Mouse (Mus musculus) neural tube, embryonic 14.5 days (tissue): ENCODE measurements around the gene Myh10. TPM values are rescaled to one million over a fixed set of nuclear protein-coding genes. Genes with fewer than 3 reads are reported as not detected.

Experiments used
- ATAC-seq: fragments of 200-750 bp; cut with Nextera tagmentation; 2 replicates; pipeline ENCODE4 v1.8.0; 2017; ENCODE audit warnings: low read depth, mild to moderate bottlenecking, moderate TSS enrichment, moderate library complexity
- H3K27ac ChIP-seq: fragments of 300-500 bp; sonication (generic); 2 replicates; pipeline ENCODE4 v1.5.1; 2014; ENCODE audit warnings: low read depth, mild to moderate bottlenecking, control low read depth, low read length, moderate library complexity, mixed read lengths
- H3K27me3 ChIP-seq: fragments of 300-500 bp; sonication (generic); 2 replicates; pipeline ENCODE4 v1.6.1; 2014; ENCODE audit warnings: low read length; ENCODE audit not compliant: control insufficient read depth, insufficient read depth
- H3K36me3 ChIP-seq: fragments of 300-500 bp; sonication (generic); 2 replicates; pipeline ENCODE4 v1.6.1; 2014; ENCODE audit warnings: low read length, mixed read lengths; ENCODE audit not compliant: control insufficient read depth, insufficient read depth
- H3K4me1 ChIP-seq: fragments of 300-500 bp; sonication (generic); 2 replicates; pipeline ENCODE4 v1.6.1; 2014; ENCODE audit warnings: low read length; ENCODE audit not compliant: control insufficient read depth, insufficient read depth
- H3K4me2 ChIP-seq: fragments of 300-500 bp; sonication (generic); 2 replicates; pipeline ENCODE4 v1.6.1; 2014; ENCODE audit warnings: mild to moderate bottlenecking, low read depth, low read length, control low read depth
- H3K4me3 ChIP-seq: fragments of 300-500 bp; sonication (generic); 2 replicates; pipeline ENCODE4 v1.5.1; 2014; ENCODE audit warnings: low read depth, low read length, control low read depth, mixed read lengths
- H3K9ac ChIP-seq: fragments of 300-500 bp; sonication (generic); replicated peaks from 2 replicates; pipeline ENCODE4 v1.6.1; 2014; ENCODE audit warnings: low read depth, mild to moderate bottlenecking, control low read depth, low read length, mixed read lengths
- H3K9me3 ChIP-seq: fragments of 300-500 bp; sonication (generic); 2 replicates; pipeline ENCODE4 v1.6.1; 2016; ENCODE audit warnings: low read length; ENCODE audit not compliant: control insufficient read depth
- WGBS: fragments of 180-500 bp; shearing (Covaris S2); extraction: QIAGEN DNeasy Blood & Tissue Kit; methylation state at CpG from one replicate; pipeline ENCODE4 v1.1.7; 2014; 5-methylcytosine and 5-hydroxymethylcytosine counted together
- polyA plus RNA-seq: library from polyadenylated mRNA; unstranded; fragments of >200 nt; fragmentation: Nextera tagmentation; extraction: Ambion mirVana; gene quantifications from 2 replicates; pipeline ENCODE4 v1.2.1, GENCODE M21; 2014

The Myh10 gene
- polyA plus RNA-seq, 1 experiment from 2014 or later, result 92.2 TPM

DNA sequence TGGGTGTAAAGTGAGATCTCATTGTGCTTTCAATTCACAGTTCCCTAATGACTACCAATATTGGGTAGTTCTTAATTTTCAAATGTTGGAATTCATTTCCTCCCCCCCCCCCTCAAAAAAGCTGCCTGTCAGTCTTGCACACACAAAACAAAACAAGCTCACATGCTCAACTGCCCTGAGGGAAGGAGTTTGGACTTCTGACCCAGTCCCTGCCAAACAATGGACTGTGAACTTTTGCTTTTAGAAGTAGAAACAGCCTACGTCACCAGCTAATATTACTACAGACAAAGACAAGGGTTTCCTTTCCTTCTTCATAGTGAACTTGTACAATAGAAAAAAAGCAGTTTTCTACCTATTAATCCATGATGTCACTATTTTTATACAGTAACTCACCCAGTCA lies 2.1 kb upstream of the Myh10 start:
- H3K9ac ChIP-seq, result no peak overlapping the region
- no peak overlapping the region for H3K4me3 ChIP-seq
- H3K27me3 ChIP-seq, result no peaks in the 10 kb centered on the region
- no peaks in the 10 kb centered on the region for H3K36me3 ChIP-seq
- 85% methylated on average over 1 of the region's 1 CpGs for WGBS
- H3K9me3 ChIP-seq, result no peaks in the 10 kb centered on the region
- no peak for ATAC-seq
- H3K27ac ChIP-seq, result no peak overlapping the region
- H3K4me2 ChIP-seq, result no peak overlapping the region
- peaks cover 4% of the 10 kb centered on the region for H3K4me1 ChIP-seq

DNA sequence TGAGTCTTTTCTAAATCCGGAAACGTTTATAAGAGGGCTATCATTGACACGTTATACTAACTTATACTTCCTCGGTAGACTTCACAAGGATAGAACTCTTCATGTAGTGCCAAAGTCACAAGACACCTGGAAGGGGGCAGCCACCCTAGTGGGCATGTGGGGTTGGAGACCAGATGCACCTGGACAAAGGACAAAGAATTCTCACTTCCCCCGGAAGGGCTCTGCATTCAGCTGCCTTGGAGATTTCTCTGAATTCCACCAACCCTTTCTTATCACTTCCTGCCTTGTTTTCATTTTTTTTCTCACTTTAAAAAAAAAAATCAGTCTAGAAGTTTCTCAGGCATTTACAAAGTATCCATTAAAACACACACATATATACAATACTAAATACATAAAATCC lies 894 bp upstream of the Myh10 start:
- Histone ChIP-seq H3K36me3 (no peaks in the 10 kb centered on the region), H3K9ac (no peak overlapping the region), H3K27ac (no peak overlapping the region), H3K27me3 (no peaks in the 10 kb centered on the region), H3K4me3 (no peak overlapping the region; the same call in 1 of the 2 replicates), H3K9me3 (no peaks in the 10 kb centered on the region), H3K4me2 (no peak overlapping the region), H3K4me1 (peaks cover 11% of the 10 kb centered on the region)
- WGBS, result 74% methylated on average over 5 of the region's 5 CpGs
- no peak for ATAC-seq

DNA sequence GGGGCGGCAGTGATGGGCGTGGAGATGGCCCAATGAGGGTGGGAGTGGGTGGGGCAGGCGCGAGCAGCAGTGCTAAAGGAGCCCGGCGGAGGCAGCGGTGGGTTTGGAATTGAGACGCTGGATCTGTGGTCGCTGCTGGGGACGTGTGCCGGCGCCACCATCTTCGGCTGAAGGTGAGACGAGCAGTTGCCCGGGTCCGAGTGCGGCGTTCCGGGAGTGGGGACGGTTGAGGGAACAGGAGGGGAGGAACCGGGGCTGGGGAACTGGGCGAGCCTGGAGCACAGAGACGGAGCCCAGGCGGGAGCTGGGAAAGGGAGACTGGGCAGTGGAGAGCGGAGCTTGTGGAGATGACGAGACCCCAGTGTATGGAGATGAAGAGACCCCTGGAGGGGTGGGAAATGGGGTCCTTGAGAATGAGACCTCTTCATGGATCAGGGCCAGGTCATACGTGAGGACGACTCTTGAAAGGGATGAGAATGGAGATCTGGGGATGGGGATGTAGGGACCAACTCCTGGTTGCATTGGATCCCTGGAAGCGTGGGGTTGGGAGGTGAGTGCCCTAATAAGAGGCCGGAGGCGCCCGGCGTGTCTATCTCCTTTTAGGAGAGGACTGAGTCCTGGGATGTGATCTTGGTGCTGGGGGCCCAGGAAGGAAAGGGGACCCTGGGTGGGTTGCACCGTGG lies 792 bp downstream of the Myh10 start:
- ATAC-seq, result peak; percentile 21
- Histone ChIP-seq H3K27ac (peak overlapping the region; percentile 97), H3K4me1 (peaks cover 11% of the 10 kb centered on the region), H3K4me2 (peak overlapping the region; percentile 61), H3K27me3 (no peaks in the 10 kb centered on the region), H3K36me3 (no peaks in the 10 kb centered on the region), H3K4me3 (peak overlapping the region; percentile 77), H3K9me3 (no peaks in the 10 kb centered on the region), H3K9ac (peak overlapping the region; percentile 90)
- WGBS, result under 1% methylated on average over 34 of the region's 34 CpGs

DNA sequence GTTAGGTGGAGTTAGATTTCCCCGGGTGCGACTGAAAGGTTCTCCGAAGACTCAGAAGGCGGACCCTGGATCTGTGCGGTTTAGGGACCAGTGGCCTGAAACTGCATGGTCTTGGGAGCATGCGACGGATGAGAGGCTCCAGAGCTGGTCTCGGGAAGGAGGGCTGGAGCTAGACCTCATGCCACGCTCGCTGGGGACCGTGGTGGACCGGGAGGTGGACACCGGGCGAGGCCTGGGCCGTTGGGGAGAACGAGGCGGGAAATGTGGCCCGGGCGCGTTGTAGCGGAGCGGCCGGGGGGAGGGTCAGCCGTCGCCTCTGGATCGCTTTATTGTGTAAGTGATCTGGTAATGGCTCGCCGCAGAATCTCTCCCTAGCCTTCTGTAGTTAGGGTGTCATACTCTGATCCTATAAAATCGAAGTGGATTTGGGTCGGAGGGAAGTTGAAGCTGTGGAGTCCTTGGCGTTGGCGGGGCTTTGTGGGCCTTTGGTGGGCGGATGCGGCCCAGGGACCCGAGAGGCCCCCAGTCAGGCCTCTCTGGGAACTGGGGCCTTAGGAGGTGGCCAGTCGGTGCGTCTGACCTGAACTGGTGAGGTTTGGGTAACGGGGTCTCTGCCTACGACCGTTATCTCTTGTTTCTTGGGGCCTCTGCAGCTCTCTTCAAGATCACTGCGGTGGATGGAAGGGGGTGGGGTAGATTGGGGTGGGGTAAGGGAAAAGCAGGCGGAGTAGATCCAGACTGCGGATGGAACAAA lies 1.5 kb downstream of the Myh10 start:
- WGBS, result under 1% methylated on average over 43 of the region's 43 CpGs
- no peaks in the 10 kb centered on the region for H3K9me3 ChIP-seq
- H3K9ac ChIP-seq, result peak overlapping the region; percentile 90
- H3K27me3 ChIP-seq, result no peaks in the 10 kb centered on the region
- H3K4me3 ChIP-seq, result peak overlapping the region; percentile 77
- peak overlapping the region; percentile 61 for H3K4me2 ChIP-seq
- H3K36me3 ChIP-seq, result no peaks in the 10 kb centered on the region
- no peak for ATAC-seq
- peak overlapping the region; percentile 97 for H3K27ac ChIP-seq
- H3K4me1 ChIP-seq, result peaks cover 11% of the 10 kb centered on the region

DNA sequence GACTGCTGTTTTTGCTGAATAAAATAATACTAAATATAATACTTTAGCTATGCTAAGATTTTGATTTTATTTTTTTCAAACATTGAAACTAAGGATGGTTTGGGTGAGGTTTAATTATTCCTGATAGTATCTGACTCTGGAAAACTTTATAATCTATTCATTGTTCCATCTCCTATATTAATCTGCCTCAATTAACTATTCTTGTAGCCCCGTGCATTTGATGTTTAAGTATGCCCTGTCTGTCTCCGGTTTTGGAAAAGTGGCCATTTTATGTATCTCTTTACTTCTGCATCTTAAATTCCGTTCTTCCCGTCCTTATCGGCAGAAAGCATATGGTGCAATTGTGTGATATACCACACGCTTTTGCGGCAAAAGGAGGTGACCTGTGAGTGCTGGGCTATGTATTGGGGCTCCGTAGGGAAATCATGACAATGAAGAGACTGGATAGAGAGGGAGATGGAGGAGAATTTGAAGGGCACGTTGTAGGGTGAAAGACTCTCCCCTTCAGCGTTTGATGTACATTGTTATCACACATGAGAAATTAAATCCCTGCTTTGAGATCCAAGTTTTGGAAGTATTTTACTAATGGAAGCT lies 2.2 kb downstream of the Myh10 start:
- Histone ChIP-seq H3K36me3 (no peaks in the 10 kb centered on the region), H3K27ac (peak overlapping the region; percentile 97), H3K9me3 (no peaks in the 10 kb centered on the region), H3K4me2 (peak overlapping the region; percentile 61), H3K9ac (peak overlapping the region; percentile 90), H3K4me1 (peaks cover 11% of the 10 kb centered on the region), H3K27me3 (no peaks in the 10 kb centered on the region), H3K4me3 (peak overlapping the region; percentile 77)
- 9% methylated on average over 10 of the region's 10 CpGs for WGBS
- no peak for ATAC-seq

DNA sequence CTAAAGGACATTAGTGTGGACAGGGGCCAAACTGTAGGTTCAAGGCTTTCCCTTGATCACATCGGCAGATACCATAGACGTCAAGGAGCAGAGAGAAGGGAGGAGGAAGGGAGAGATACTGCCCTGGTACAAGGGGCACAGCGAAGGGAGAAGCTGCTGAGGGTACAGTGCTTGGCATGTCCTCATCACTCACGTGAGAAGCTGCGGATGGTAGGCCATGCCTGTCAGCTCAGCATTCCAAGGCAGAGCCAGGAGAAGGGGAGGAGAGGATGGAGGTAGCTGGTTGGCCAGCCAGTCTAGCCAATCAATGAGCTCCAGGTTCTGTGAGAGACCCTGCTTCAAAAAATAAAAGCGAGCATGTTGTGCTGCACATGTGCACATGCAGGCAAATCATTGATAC lies 11.0 kb downstream of the Myh10 start:
- peaks cover 10% of the 10 kb centered on the region; the same call in 1 of the 2 replicates for H3K4me1 ChIP-seq
- no peak overlapping the region for H3K4me3 ChIP-seq
- no peaks in the 10 kb centered on the region for H3K9me3 ChIP-seq
- H3K36me3 ChIP-seq, result peaks cover 31% of the 10 kb centered on the region
- H3K4me2 ChIP-seq, result no peak overlapping the region
- no peak overlapping the region for H3K9ac ChIP-seq
- WGBS, result 97% methylated on average over 6 of the region's 6 CpGs
- no peaks in the 10 kb centered on the region for H3K27me3 ChIP-seq
- ATAC-seq, result no peak
- H3K27ac ChIP-seq, result no peak overlapping the region

DNA sequence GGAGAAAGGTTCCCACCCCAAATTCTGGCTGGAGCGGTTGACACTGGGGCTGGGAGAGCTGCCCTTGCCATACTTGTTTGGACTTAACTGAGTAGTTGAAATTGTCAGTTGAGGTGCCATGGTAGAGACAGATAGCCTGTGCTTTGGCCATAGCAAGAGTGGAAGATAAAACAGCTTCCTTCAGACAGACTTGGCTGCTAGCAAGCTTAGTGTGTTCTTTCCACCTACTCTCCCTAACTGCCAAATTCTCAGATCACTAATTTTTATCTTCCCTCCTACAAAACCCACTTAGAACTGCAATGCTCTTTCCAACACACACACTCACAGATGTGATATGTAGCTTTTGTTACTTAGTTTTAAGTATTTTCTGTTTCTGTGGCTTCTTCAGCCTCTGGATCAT lies 12.0 kb downstream of the Myh10 start:
- peaks cover 11% of the 10 kb centered on the region; the same call in 1 of the 2 replicates for H3K4me1 ChIP-seq
- no peak overlapping the region for H3K27ac ChIP-seq
- H3K4me2 ChIP-seq, result no peak overlapping the region
- H3K36me3 ChIP-seq, result peaks cover 31% of the 10 kb centered on the region
- no peak overlapping the region for H3K4me3 ChIP-seq
- H3K9me3 ChIP-seq, result no peaks in the 10 kb centered on the region
- WGBS, result 96% methylated on average over 1 of the region's 1 CpGs
- no peak for ATAC-seq
- H3K9ac ChIP-seq, result no peak overlapping the region
- H3K27me3 ChIP-seq, result no peaks in the 10 kb centered on the region

DNA sequence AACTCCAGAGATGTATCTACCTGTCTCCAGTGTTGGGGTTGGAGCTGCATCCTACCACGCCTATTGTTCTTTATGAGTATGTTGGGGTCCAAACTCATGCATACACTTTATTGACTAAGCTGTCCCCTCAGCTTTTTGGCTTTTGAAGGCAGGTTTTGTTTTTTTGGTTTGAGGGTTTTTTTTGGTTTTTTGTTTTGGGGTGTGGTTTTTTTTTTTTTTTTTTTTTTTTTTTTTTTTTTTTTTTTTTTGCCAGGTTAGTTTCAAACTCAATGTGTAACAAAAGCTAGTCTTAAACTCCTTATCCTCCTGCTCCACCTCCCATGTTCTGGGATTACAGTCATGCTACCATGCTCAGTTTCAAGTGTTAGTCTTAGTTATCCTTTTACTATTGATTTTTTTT lies 12.9 kb downstream of the Myh10 start:
- peaks cover 30% of the 10 kb centered on the region for H3K36me3 ChIP-seq
- no peak overlapping the region for H3K4me2 ChIP-seq
- ATAC-seq, result no peak
- no peak overlapping the region for H3K27ac ChIP-seq
- peaks cover 11% of the 10 kb centered on the region; the same call in 1 of the 2 replicates for H3K4me1 ChIP-seq
- 100% methylated on average over 1 of the region's 1 CpGs for WGBS
- H3K27me3 ChIP-seq, result no peaks in the 10 kb centered on the region
- H3K4me3 ChIP-seq, result no peak overlapping the region
- H3K9ac ChIP-seq, result no peak overlapping the region
- no peaks in the 10 kb centered on the region for H3K9me3 ChIP-seq

DNA sequence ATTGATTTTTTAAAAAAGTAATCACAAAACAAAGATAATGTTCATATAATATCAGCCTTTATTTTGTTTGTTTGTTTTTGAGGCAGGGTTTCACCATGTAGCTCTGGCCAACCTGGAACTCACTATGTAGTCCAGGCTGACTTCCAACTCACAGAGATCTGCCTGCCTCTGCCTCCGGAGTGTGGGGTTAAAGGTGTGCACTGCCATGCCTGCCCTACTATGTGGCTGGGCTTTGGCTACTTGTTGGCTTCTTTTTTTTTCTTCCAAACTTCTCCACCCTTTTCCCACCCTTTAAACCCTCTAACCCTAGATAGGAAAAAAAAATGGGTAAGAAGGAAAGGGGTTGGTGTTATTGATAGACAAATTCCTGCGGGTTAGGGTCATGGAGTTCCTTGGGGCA lies 13.5 kb downstream of the Myh10 start:
- 94% methylated on average over 2 of the region's 2 CpGs for WGBS
- H3K4me2 ChIP-seq, result no peak overlapping the region
- no peak overlapping the region for H3K9ac ChIP-seq
- ATAC-seq, result no peak
- peaks cover 24% of the 10 kb centered on the region for H3K36me3 ChIP-seq
- no peaks in the 10 kb centered on the region for H3K27me3 ChIP-seq
- no peak overlapping the region for H3K4me3 ChIP-seq
- peaks cover 11% of the 10 kb centered on the region; the same call in 1 of the 2 replicates for H3K4me1 ChIP-seq
- H3K9me3 ChIP-seq, result no peaks in the 10 kb centered on the region
- H3K27ac ChIP-seq, result no peak overlapping the region
